Mouse (Mus musculus) adrenal gland, adult (tissue): ENCODE measurements around the gene Rnf43.

Source experiments
- DNase-seq, 2 experiments: peaks; one replicate each; pipeline ENCODE4 v3.0.0; 2022 to 2023; ENCODE audit warnings: low spot score in 1 of 2; ENCODE audit not compliant: inconsistent age in 2 of 2

Rnf43 gene

GRCm38 (mm10) chr11:87662407-87662806, at the start of gene Rnf43:
Rnf43 (plus strand) TSS chr11:87662722.
- DNase-seq, result peak; percentile 90 to 97

- DNase-seq, result peak in 1 of 2 experiments; percentile 20
These were observed 48.5 kb upstream of the Rnf43 start for GRCm38 (mm10) chr11:87613972-87614371.

GRCm38 (mm10) chr11:87615551-87615950, 47.0 kb upstream of the Rnf43 start:
- no peak for DNase-seq

DNA sequence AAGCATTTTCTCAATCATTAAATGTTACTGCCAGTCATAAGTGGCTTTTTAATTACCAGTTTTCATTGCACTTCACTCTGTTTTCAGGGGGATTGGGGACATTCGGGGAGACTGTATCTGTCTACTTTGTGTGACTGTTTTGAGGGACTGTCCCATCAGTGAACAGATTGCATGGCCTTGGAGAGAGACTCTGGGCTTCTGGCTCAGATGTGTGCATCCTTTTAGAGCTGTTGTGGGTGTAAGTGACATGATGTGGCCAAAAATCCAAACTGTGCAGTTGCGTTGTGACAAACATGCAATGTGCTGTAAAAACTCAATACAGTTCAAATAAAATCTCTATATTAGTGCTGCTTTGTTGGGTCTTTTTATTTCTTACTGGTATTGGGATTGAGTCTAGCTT, 46.6 kb upstream of the Rnf43 start:
- DNase-seq, result no peak

- peak in 1 of 2 experiments; percentile 18 for DNase-seq
These were observed 45.6 kb upstream of the Rnf43 start, which contains the start of gene Hsf5 for GRCm38 (mm10) chr11:87616790-87617474. Hsf5 (plus strand) TSS chr11:87617164.

DNA sequence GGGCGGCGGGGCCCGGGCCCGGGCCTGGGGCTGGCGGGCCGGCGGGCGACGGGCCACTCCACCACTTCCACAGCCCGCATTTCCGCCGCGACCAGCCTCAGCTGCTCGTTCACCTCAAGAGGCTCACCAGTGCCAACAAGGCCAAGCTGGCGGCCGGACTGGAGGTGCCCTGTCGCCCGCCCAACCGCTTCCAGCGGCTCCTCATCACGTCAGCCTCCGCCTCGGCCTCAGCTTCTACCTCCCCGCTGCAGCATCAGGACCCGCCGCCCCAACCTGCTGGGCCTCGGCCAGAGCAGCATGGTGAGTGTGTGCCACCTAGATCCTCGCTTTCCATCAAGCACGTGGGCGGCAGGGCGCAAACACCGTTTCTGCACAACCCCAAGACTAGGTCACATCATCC, 44.9 kb upstream of the Rnf43 start:
- no peak for DNase-seq

DNA sequence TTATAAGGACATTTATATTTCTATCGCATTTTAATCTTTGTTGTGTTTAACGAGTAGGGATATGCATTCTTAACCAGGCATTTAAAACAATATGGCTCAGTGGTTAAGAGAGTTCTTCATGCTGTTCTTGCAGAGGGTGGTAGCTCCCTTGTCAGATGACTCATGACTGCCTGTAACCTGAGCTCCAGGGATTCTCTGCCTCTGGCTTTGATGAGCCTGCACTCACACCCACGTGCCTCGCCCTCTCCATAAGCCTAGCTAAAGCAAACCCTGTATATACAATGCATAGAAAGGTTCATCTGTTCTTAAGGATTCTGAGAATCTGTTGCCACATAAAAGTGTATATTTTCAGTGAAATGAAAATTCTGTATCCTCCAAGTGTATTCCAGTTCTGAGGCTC, 39.4 kb upstream of the Rnf43 start:
- DNase-seq, result no peak

GRCm38 (mm10) chr11:87629859-87630258, 32.7 kb upstream of the Rnf43 start:
- DNase-seq, result peak; percentile 36 to 79

DNA sequence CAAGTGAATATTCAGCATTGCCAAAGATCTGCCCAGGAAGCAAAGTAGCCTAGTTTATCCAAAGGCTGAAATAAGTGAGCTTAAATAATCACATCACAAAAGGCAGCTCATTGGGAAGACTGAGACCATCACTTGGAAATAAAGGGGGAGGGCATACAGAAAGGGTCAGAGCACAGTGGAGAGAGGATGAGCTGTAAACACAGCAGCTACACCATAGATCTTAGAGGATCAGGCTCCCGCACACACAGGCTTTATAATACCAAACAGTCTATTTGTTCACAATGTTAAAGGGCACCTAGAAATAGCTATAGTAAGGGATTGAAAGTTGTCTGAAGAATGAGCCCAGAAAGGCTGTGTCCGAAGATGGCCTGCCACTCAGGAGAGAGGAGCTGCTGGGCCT, 23.7 kb upstream of the Rnf43 start:
- DNase-seq, result no peak

DNA sequence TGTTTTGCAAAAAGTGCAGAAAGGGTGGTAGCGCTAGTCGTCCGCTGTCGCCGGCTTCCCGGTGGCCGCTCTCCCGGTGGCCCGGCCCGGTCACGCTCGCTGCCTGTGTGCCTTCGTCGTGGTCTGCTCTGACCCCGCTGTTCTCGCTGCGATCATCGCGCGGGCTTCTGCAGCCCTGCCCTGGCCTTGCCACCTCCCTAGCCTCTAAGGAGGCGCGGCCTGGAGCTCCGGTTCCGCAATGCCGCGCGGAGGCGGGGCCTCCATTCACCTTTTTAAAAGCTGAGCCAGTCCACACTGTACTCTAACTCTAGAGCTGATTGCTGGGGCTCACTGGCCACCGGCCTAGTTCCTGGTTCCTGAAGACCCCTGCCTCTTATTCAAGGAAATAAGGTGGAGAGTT, 23.3 kb upstream of the Rnf43 start:
- DNase-seq, result peak; percentile 82 to 92

- no peak for DNase-seq
These were observed 19.7 kb upstream of the Rnf43 start for GRCm38 (mm10) chr11:87642865-87643264.

DNA sequence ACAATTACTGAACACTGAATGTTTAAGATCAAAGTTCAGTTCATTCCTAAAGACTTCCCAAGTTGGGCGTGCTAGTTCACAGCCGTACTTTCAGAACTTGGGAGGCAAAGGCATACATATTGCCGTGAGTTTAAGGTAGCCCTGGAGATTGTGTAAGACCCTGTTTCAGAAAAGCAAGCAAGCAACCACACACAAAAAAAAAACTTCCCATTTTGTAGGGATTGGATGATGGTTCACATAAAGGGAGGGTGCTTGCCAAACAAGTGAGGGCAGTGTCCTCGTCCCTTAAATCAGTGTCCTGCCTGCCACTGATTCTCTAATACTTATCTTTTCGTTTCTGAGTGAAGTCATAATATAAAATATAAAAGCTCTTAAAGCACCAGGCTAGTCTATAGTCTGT, 7.8 kb upstream of the Rnf43 start:
- no peak for DNase-seq

GRCm38 (mm10) chr11:87659216-87659615, 3.3 kb upstream of the Rnf43 start:
- no peak for DNase-seq

- DNase-seq, result no peak
These were observed 300 bp downstream of the Rnf43 start for GRCm38 (mm10) chr11:87662822-87663221.

DNA sequence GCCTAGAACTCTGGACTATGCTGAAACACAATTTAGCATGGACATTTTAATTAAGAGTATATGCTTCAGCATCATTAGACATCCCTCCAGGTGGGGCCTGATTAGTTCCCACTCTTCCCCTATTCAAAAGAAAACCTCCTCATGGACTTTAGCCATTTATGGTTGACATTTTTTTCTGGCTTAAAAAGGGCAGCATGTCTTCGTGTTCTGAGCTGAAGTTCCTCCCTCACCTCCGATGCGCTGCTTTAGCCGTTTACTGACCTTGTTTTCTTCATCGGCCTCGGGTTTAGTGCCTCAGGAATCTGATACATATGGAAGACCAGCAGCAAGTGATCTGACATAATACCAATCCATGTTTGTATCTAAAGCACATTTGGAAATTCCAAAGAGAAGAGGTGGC, 1.4 kb downstream of the Rnf43 start:
- no peak for DNase-seq

- peak; percentile 38 to 73 for DNase-seq
These were observed 2.0 kb downstream of the Rnf43 start for GRCm38 (mm10) chr11:87664521-87664920.

- DNase-seq, result peak in 1 of 2 experiments; percentile 52
These were observed 2.7 kb downstream of the Rnf43 start for GRCm38 (mm10) chr11:87665224-87665623.

DNA sequence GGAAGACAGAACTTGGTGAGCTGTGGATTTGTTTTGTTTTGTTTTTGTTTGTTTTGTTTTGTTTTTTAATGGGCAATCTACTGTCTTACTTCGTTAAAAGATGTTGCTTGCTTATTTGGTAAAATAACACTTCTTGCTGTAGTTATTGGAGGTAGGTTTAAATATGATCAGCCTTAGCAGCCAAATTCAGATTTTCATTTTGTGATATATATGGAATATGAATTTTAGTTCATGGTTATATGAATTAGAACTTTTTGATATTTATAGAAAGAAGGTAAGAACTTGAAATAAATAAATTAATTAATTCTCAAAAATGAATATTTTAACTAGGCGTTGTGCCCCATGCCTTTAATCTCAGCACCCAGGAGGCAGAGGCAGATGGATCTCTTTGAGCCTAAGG, 3.1 kb downstream of the Rnf43 start:
- DNase-seq, result peak in 1 of 2 experiments; percentile 22

DNA sequence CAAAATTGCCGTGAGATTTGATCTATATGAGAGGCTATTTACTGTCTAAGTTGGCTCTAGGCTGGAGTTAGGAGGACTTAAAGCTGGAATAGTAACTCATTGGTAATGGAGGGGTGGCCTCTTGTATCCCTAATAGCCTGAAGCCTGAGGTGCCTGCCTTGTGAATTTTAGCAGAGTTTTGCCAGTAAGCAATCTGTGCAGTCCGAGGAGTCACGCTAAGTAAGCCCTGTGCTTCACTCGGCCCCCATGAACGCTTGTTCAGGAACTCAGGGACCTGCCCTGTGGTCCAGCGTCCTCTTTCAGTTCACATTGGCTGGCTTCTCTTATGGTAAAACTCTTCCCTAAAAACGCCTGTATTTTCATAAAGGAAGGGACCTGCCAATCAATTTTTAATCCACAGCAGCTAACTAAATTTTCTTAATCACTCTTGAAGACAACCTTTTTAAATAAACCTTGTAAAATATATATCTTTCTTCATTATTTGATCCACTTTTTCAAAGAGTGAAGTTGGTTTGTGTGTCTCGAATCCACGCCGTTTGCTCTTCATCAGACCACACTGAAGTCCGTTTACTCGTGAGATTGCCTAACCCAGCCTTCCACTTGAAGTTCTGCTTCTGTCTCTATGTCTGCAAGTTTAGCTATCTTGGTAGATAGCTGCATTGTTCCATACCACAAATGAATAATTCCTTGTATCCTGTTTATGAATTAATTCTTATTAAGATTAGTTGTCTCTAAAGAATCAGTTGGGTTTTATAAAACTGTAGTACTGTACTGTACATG, 3.9 kb downstream of the Rnf43 start:
- DNase-seq, result peak in 1 of 2 experiments; percentile 55

- DNase-seq, result no peak
These were observed 4.9 kb downstream of the Rnf43 start for GRCm38 (mm10) chr11:87667107-87668090.

- DNase-seq, result no peak
These were observed 10.8 kb downstream of the Rnf43 start for GRCm38 (mm10) chr11:87673282-87673681.
